Mouse (Mus musculus) C2C12 (cell line): ENCODE data around the gene Cntnap5a. TPM values are rescaled to one million over a fixed set of nuclear protein-coding genes. Genes with fewer than 3 reads are reported as not detected.

ENCODE experiments used
- H3K27me3 ChIP-seq: one replicate; pipeline ENCODE4 v1.6.1; 2011; ENCODE audit not compliant: control insufficient read depth, insufficient read depth, insufficient read length
- H3K36me3 ChIP-seq: one replicate; pipeline ENCODE4 v1.6.1; 2011; ENCODE audit not compliant: control insufficient read depth, insufficient read depth
- H3K4me3 ChIP-seq: one replicate; pipeline ENCODE4 v1.5.1; 2011; ENCODE audit warnings: mild to moderate bottlenecking, control low read depth; ENCODE audit not compliant: poor library complexity, insufficient read depth, severe bottlenecking
- H3K79me2 ChIP-seq: one replicate; pipeline ENCODE4 v1.6.1; 2011; ENCODE audit not compliant: control insufficient read depth, insufficient read depth
- H3K79me3 ChIP-seq: one replicate; pipeline ENCODE4 v1.6.1; 2011; ENCODE audit warnings: low read depth, control low read depth
- H3ac ChIP-seq: one replicate; pipeline ENCODE3; 2011; ENCODE audit warnings: low read depth; ENCODE audit not compliant: control insufficient read depth, insufficient read length
- CEBPB ChIP-seq: IDR thresholded peaks from one replicate; pipeline ENCODE4 v1.6.1; 2011; ENCODE audit warnings: low read depth, mild to moderate bottlenecking, control low read depth, moderate library complexity
- CTCF ChIP-seq: IDR thresholded peaks from one replicate; pipeline ENCODE4 v1.5.1; 2011; ENCODE audit not compliant: control insufficient read depth, insufficient read depth, insufficient read length
- FOSL1 ChIP-seq: IDR thresholded peaks from one replicate; pipeline ENCODE4 v1.8.0; 2011; ENCODE audit warnings: mild to moderate bottlenecking, low read length; ENCODE audit not compliant: poor library complexity, insufficient read depth, severe bottlenecking
- MAX ChIP-seq: IDR thresholded peaks from one replicate; pipeline ENCODE4 v1.6.1; 2011; ENCODE audit warnings: mild to moderate bottlenecking, control low read depth
- MYOD1 ChIP-seq: IDR thresholded peaks from one replicate; pipeline ENCODE4 v1.6.1; 2011; ENCODE audit warnings: low read depth; ENCODE audit not compliant: control insufficient read depth, insufficient read length
- MYOG ChIP-seq: IDR thresholded peaks from one replicate; pipeline ENCODE4 v1.6.1; 2011; ENCODE audit not compliant: control insufficient read depth, insufficient read length; ENCODE audit errors: extremely low read depth
- USF1 ChIP-seq: IDR thresholded peaks from one replicate; pipeline ENCODE4 v1.6.1; 2011; ENCODE audit warnings: low read depth, mild to moderate bottlenecking, control low read depth, moderate library complexity
- polyA plus RNA-seq: library from polyadenylated mRNA; unstranded; fragments of >200 nt; fragmentation: generic; extraction: Trizol; gene quantifications from one replicate; pipeline ENCODE4 v1.2.1, GENCODE M21; 2012; ENCODE audit warnings: missing spikeins

Gene Cntnap5a
- polyA plus RNA-seq, 1 experiment, result 0.06 TPM

- TF ChIP-seq CEBPB (no peak), MYOD1 (no peak), USF1 (no peak), FOSL1 (no peak), MAX (no peak), MYOG (no peak), CTCF (no peak)
- no peak overlapping the region for H3K4me3 ChIP-seq
- H3K79me3 ChIP-seq, result no peaks in the 10 kb centered on the region
- H3K79me2 ChIP-seq, result no peaks in the 10 kb centered on the region
- H3K27me3 ChIP-seq, result no peaks in the 10 kb centered on the region
- no peak overlapping the region for H3ac ChIP-seq
- no peaks in the 10 kb centered on the region for H3K36me3 ChIP-seq
Measured at GRCm38 (mm10) chr1:115745569-115745968, 61.0 kb downstream of the Cntnap5a start.

- Histone ChIP-seq H3ac (no peak overlapping the region), H3K79me3 (no peaks in the 10 kb centered on the region), H3K79me2 (no peaks in the 10 kb centered on the region), H3K4me3 (no peak overlapping the region), H3K27me3 (no peaks in the 10 kb centered on the region), H3K36me3 (no peaks in the 10 kb centered on the region)
- no peak for TF ChIP-seq CTCF
- TF ChIP-seq FOSL1, result no peak
- TF ChIP-seq USF1, result no peak
- TF ChIP-seq MAX, result no peak
- no peak for TF ChIP-seq CEBPB
- no peak for TF ChIP-seq MYOD1
- no peak for TF ChIP-seq MYOG
Measured at GRCm38 (mm10) chr1:115784737-115785136, 100.2 kb downstream of the Cntnap5a start.

GRCm38 (mm10) chr1:115842591-115842990 is 158.0 kb downstream of the Cntnap5a start:
- Histone ChIP-seq H3K27me3 (no peaks in the 10 kb centered on the region), H3K79me3 (no peaks in the 10 kb centered on the region), H3K36me3 (no peaks in the 10 kb centered on the region), H3K4me3 (no peak overlapping the region), H3K79me2 (no peaks in the 10 kb centered on the region), H3ac (no peak overlapping the region)
- TF ChIP-seq FOSL1, result no peak
- no peak for TF ChIP-seq CEBPB
- TF ChIP-seq MAX, result no peak
- TF ChIP-seq USF1, result no peak
- TF ChIP-seq MYOD1, result no peak
- no peak for TF ChIP-seq MYOG
- TF ChIP-seq CTCF, result no peak

- H3ac ChIP-seq, result no peak overlapping the region
- TF ChIP-seq MYOD1, result no peak
- TF ChIP-seq CEBPB, result no peak
- no peak for TF ChIP-seq MYOG
- no peak for TF ChIP-seq USF1
- TF ChIP-seq CTCF, result no peak
- TF ChIP-seq FOSL1, result no peak
- TF ChIP-seq MAX, result no peak
- no peak overlapping the region for H3K4me3 ChIP-seq
- H3K36me3 ChIP-seq, result no peaks in the 10 kb centered on the region
- no peaks in the 10 kb centered on the region for H3K79me3 ChIP-seq
- H3K27me3 ChIP-seq, result no peaks in the 10 kb centered on the region
- H3K79me2 ChIP-seq, result no peaks in the 10 kb centered on the region
Measured at GRCm38 (mm10) chr1:115847605-115848004, 163.0 kb downstream of the Cntnap5a start.

- Histone ChIP-seq H3ac (no peak overlapping the region), H3K79me2 (no peaks in the 10 kb centered on the region), H3K27me3 (no peaks in the 10 kb centered on the region), H3K79me3 (no peaks in the 10 kb centered on the region), H3K36me3 (no peaks in the 10 kb centered on the region), H3K4me3 (no peak overlapping the region)
- no peak for TF ChIP-seq CTCF
- no peak for TF ChIP-seq CEBPB
- no peak for TF ChIP-seq MYOD1
- no peak for TF ChIP-seq MAX
- TF ChIP-seq USF1, result no peak
- no peak for TF ChIP-seq MYOG
- no peak for TF ChIP-seq FOSL1
Measured at GRCm38 (mm10) chr1:115852206-115852605, 167.7 kb downstream of the Cntnap5a start.

GRCm38 (mm10) chr1:115918396-115918795 is 233.8 kb downstream of the Cntnap5a start:
- no peaks in the 10 kb centered on the region for H3K36me3 ChIP-seq
- TF ChIP-seq USF1 (no peak), FOSL1 (no peak), MAX (no peak), CEBPB (no peak), CTCF (no peak), MYOD1 (no peak), MYOG (no peak)

More at GRCm38 (mm10) chr1:115918396-115918795, 233.8 kb downstream of the Cntnap5a start:
- Histone ChIP-seq H3ac (no peak overlapping the region), H3K79me3 (no peaks in the 10 kb centered on the region), H3K4me3 (no peak overlapping the region), H3K79me2 (no peaks in the 10 kb centered on the region), H3K27me3 (no peaks in the 10 kb centered on the region)
